Mouse (Mus musculus): ENCODE data around the gene Sh3glb1.

DNA sequence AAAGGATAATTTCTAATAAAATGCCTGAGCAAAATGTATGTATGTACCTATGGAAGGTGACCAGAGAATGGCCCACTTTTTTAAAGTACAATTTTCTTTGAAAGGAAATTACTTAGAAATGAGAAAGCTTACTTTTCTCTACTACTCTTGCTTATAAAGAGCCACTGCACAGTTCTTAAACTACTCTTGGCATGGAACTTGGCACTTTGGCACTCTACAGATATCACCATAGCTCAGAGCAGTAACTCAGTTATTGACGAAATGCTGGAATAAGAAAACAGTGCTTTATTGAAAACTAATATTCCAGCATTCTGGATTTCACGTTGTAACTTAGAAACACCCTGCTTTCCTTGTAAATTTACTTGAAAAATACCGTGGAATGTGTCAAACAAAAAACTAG is 3.0 kb downstream of the Sh3glb1 start:
- TF ChIP-seq CTCF (IDR thresholded peaks at IDR 0.05; ENCODE audit: control insufficient read depth, insufficient read depth, insufficient replicate concordance, low read depth, low read length) (no peak), POLR2A (IDR thresholded peaks at IDR 0.05; ENCODE audit: control insufficient read depth, low read depth, low read length) (no peak)
